Mouse (Mus musculus): ENCODE results near the gene Cdc6.

The Cdc6 gene

GRCm38 (mm10) chr11:98907437-98908173 is at the start of gene Cdc6:
Cdc6 (plus strand) TSS chr11:98907801.
- peak; percentile 96 for DNase-seq

GRCm38 (mm10) chr11:98858759-98859731 is 48.6 kb upstream of the Cdc6 start:
- peak; percentile 82 for DNase-seq

- peak; percentile 97 for DNase-seq
Observed at GRCm38 (mm10) chr11:98863028-98863750, 44.4 kb upstream of the Cdc6 start, which contains the start of gene Wipf2. Wipf2 (plus strand) TSS chr11:98863638.

GRCm38 (mm10) chr11:98863751-98864429 is 43.7 kb upstream of the Cdc6 start:
- peak; percentile 68 for DNase-seq

GRCm38 (mm10) chr11:98867293-98867692 is 40.3 kb upstream of the Cdc6 start:
- no peak for DNase-seq

GRCm38 (mm10) chr11:98869906-98870305 is 37.7 kb upstream of the Cdc6 start:
- DNase-seq: no peak

GRCm38 (mm10) chr11:98870791-98871190 is 36.8 kb upstream of the Cdc6 start:
- no peak for DNase-seq

- DNase-seq: no peak
Observed at GRCm38 (mm10) chr11:98871416-98871815, 36.2 kb upstream of the Cdc6 start.

GRCm38 (mm10) chr11:98872040-98872439 is 35.6 kb upstream of the Cdc6 start:
- no peak for DNase-seq

GRCm38 (mm10) chr11:98873900-98874299 is 33.7 kb upstream of the Cdc6 start:
- DNase-seq: no peak

- no peak for DNase-seq
Observed at GRCm38 (mm10) chr11:98877001-98877400, 30.6 kb upstream of the Cdc6 start.

- DNase-seq: no peak
Observed at GRCm38 (mm10) chr11:98887703-98888102, 19.9 kb upstream of the Cdc6 start.

- DNase-seq: no peak
Observed at GRCm38 (mm10) chr11:98889077-98889476, 18.5 kb upstream of the Cdc6 start.

GRCm38 (mm10) chr11:98889977-98890376 is 17.6 kb upstream of the Cdc6 start:
- DNase-seq: no peak

- DNase-seq: no peak
Observed at GRCm38 (mm10) chr11:98892426-98892825, 15.2 kb upstream of the Cdc6 start.

- peak; percentile 55 for DNase-seq
Observed at GRCm38 (mm10) chr11:98900529-98901125, 7.0 kb upstream of the Cdc6 start.

- DNase-seq: no peak
Observed at GRCm38 (mm10) chr11:98902621-98903245, 4.9 kb upstream of the Cdc6 start.

- DNase-seq: no peak
Observed at GRCm38 (mm10) chr11:98904577-98904976, 3.0 kb upstream of the Cdc6 start.

GRCm38 (mm10) chr11:98905033-98905432 is 2.6 kb upstream of the Cdc6 start:
- DNase-seq: no peak

GRCm38 (mm10) chr11:98905583-98905982 is 2.0 kb upstream of the Cdc6 start:
- DNase-seq: no peak

GRCm38 (mm10) chr11:98907063-98907436 is 551 bp upstream of the Cdc6 start:
- no peak for DNase-seq

GRCm38 (mm10) chr11:98909654-98910053 is 2.1 kb downstream of the Cdc6 start:
- peak; percentile 85 for DNase-seq
